Mouse (Mus musculus): ENCODE measurements around the gene Sorl1.
A peak's percentile ranks its signal among the peaks of the same experiment; 100 is the strongest.

Sorl1 gene

GRCm38 (mm10) chr9:42123713-42124576, at the start of gene Sorl1:
Gene Sorl1, minus strand, starts transcription at chr9:42124297.
- peak in 1 of 2 experiments; percentile 64 for DNase-seq (ENCODE audit: low spot score in 2 of 2)

GRCm38 (mm10) chr9:42173781-42174180, 49.7 kb upstream of the Sorl1 start:
- no peak for DNase-seq (ENCODE audit: low spot score in 2 of 2)

DNA sequence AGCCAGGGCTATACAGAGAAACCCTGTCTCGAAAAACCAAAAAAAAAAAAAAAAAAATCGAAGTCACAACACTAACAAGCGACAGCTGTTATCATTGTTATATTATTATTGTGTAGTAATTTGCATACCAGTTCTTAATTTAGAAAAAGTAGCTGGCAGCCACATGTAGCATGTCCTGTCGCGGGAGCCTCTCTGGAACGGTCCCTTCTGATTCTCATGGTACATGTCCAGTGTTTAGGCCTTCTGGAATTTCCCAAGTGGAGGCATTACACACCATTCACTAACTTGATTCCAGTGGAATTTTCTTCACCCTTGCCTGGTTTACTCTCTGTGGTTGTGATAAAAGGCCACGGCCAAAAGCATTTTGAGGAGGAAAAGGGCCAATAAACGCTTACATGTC, 45.4 kb upstream of the Sorl1 start:
- no peak for DNase-seq (ENCODE audit: low spot score in 2 of 2)

DNA sequence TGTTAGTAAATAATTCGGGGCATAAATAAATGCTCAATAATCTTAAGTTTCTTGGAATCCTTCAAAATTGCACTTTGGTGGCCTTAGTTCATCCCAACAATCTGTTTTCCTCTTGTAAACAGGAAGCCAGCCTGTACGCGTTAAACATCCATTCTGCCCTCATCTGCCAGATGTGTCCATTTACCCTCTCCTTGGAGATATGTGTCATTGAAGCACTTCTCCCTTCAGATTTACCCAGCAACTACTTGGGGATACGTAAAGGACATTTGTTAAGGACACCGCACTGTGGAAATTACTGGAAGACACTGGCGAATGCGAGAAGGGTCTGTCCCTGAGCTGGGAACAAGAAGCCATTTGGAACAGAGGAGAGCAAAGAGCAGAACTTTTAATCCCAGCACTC, 44.9 kb upstream of the Sorl1 start:
- no peak for DNase-seq (ENCODE audit: low spot score in 2 of 2)

GRCm38 (mm10) chr9:42164930-42165329, 40.8 kb upstream of the Sorl1 start:
- no peak for DNase-seq (ENCODE audit: low spot score in 2 of 2)

DNA sequence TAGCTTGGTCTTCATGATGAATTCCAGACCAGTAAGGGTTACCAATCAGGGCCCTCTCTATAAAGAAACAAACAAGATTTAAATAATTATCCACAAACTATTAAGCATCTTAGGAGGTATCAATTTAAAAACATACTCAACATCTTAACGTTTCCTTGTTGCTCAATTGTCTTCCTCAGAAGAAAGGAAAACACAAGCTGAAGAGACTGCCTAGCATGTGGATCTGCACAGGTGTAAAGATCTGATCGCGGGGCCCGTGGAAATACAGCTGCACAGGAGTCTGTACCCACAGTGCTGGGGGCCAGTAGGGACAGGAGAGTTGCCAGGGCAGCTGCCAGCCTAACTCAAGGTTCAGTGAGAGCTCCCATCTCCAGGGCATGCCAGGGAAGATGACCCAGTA, 38.9 kb upstream of the Sorl1 start:
- DNase-seq (ENCODE audit: low spot score in 2 of 2), result no peak

DNA sequence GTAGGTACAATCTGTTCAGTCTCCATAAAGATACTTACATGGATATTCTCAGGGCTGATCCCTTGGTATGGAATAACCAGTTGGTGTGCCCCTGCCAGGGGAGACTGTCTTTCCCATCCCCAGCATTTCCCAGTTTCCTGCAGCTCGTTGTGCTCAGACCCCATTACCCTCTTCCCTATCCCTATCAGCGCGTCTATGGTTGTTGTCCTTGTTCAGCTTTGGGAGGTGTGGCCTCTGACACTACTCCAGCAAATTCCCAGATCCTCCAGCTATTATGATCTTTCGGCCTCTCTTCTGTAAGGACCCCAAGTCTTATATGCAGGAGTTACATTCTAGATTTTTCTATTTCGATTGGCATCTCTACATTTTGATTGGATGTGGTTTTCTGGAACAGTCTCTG, 35.3 kb upstream of the Sorl1 start:
- DNase-seq (ENCODE audit: low spot score in 2 of 2), result no peak

- no peak for DNase-seq (ENCODE audit: low spot score in 2 of 2)
Measured at GRCm38 (mm10) chr9:42158652-42159051, 34.6 kb upstream of the Sorl1 start.

DNA sequence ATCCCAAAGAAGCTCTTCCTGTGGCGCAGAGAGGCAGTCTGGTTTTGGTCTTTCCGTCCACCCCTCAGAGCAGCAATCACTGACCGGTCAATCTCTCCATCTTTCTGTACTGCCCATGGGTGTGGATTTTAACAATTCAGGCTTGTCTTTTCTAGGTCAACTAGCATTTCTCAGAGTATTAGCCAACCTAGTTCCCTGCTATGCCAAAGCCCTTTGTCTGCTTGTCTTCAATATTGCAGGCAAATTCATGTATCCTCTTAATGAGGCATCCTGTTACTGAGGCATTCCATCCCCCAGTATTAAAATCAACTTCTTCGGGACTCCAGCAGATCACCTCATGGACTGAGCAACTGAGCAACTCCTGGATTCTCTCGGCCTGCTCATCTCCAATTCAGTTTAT, 33.9 kb upstream of the Sorl1 start:
- no peak for DNase-seq (ENCODE audit: low spot score in 2 of 2)

- no peak for DNase-seq (ENCODE audit: low spot score in 2 of 2)
Measured at GRCm38 (mm10) chr9:42156566-42156965, 32.5 kb upstream of the Sorl1 start.

DNA sequence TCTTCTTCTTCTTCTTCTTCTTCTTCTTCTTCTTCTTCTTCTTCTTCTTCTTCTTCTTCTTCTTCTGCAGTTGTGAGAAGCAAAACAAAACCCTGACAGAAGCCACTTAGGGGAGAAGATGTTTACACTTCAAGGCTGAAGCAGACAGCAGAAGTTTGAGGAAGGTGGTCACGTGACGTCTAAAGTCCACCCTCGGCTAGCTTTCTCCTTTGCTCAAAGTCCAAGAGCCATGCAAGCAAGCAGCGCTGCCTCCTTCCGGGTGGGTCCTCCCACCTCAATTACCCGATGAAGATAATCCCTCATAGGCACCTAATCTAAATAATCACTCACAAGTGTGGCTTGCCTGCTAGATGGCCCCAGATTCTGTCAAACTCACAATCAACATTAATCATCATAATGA, 30.6 kb upstream of the Sorl1 start:
- no peak for DNase-seq (ENCODE audit: low spot score in 2 of 2)

DNA sequence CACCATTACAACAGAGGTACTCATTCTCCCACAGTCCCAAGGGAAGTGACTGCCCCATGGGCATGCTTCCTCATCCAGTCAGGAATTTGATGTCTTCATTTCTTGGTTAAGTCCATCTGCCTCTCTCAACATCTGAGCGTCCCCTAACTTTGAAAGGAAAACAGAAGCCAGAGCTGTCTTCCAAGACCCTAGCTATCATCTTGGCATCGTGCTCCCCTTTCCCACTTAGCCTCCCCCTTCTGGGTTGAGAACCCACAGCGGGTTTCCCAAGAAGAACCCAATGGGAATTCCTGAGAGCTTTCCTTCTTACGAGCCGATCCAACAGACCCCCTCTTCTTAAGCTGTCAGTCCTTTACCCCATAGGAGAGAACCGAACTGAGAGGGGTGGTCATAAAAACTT, 24.7 kb upstream of the Sorl1 start:
- no peak for DNase-seq (ENCODE audit: low spot score in 2 of 2)

- DNase-seq (ENCODE audit: low spot score in 2 of 2), result no peak
Measured at GRCm38 (mm10) chr9:42148036-42148435, 23.9 kb upstream of the Sorl1 start.

- no peak for DNase-seq (ENCODE audit: low spot score in 2 of 2)
Measured at GRCm38 (mm10) chr9:42146463-42146862, 22.4 kb upstream of the Sorl1 start.

DNA sequence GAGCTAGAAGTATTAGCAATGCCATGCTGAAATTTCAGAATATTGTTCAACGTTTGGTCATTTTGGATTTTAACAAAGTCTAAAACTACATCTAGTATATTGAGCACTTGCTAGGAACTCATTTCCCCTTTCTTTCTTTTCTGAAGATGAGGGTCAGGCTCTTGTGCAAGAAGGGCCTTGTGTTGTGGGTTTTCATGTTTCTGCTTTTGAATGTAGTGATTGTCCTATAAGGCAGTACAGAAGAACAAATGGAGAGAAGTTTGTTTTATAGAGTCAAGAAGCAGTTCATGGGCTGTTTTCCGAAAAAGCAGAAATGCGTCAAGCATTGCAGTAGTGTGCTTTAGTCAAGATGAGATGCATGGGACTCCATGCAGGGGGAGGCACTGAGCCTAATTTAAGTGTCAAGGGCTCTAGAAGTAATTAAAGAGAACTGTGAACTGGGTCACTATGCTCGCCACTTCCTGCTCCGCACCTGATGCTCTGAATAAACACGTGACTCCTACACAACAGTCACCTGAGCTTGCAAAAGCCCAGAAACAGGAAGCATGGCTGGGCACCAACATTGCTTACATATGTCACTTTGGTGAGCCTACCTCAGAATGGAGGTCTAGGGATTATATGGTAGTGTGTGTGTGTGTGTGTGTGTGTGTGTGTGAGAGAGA, 17.6 kb upstream of the Sorl1 start:
- no peak for DNase-seq (ENCODE audit: low spot score in 2 of 2)

DNA sequence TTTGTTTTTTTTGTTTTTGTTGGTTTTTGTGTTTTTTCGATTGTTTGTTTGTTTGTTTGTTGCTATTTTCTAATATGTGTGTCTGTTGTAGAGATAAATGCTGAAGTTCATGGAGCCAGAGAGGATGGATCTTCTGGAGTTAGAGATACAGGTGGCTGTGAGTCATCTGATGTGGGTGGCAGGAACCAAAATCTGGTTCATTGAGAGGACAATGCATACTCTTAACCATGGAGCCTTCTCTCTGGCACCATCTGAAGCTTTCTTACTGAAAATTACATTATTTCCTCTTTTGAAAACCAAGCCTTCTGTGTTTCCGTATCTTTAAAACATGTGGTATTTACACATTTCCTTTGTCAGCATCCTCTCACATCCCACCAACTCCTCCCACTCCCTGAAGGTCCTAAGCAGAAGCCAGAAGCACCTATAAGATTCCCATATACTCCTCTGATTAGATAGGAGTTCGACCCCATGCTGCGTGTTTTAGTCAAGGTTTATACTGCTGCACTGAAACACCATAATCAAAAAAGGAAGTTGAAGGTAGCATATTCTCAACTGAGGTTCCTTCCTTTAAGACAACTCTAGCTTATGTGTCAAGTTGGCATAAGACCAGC, 14.3 kb upstream of the Sorl1 start:
- DNase-seq (ENCODE audit: low spot score in 2 of 2), result no peak

- DNase-seq (ENCODE audit: low spot score in 2 of 2), result no peak
Measured at GRCm38 (mm10) chr9:42137578-42137977, 13.5 kb upstream of the Sorl1 start.

DNA sequence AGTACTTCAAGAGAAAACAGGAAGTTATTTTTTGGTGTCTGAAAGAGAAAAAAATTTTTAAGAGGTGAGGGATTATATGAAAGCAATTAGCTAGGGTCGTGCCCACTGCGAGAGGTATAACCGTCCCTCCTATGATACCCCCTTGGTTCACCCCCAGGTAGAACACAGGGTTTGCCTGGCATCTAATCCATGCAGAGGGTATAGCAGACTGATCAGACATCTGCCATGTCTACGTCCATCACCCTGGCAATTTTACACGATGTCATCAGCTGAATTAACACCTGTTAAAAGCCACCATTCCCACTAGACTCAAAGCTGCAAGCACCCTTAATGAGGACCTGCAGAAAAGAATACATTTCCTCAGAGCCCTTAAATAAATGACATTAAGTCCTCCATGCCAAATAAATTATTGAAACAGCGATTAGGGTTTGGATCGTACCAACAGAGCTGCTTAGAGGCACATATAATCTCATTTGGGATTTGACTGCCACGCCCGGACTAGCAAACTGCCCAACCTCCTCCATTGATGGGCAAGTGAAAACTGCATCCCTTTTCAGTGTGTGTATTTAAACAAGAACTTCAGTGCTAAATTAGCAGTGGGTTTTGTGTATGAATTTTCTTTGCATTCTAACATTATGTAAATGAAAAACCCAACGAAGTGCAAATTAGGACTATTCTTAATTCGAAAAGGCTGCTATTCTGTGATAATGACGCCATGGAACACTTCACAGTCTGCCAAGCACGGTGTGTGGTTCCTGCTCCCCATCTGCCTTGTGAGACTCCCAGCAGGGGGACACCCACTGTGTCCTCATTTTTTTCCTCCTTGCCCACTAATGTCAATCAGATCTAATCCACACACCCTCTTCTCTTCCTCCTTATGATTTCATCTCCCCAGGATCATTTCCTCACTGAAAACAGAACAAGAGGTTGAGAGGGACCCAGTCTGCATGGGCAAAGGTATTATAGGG, 7.0 kb upstream of the Sorl1 start:
- peak; percentile 48 to 66 for DNase-seq (ENCODE audit: low spot score in 2 of 2)

- no peak for DNase-seq (ENCODE audit: low spot score in 2 of 2)
Measured at GRCm38 (mm10) chr9:42127983-42128382, 3.9 kb upstream of the Sorl1 start.

DNA sequence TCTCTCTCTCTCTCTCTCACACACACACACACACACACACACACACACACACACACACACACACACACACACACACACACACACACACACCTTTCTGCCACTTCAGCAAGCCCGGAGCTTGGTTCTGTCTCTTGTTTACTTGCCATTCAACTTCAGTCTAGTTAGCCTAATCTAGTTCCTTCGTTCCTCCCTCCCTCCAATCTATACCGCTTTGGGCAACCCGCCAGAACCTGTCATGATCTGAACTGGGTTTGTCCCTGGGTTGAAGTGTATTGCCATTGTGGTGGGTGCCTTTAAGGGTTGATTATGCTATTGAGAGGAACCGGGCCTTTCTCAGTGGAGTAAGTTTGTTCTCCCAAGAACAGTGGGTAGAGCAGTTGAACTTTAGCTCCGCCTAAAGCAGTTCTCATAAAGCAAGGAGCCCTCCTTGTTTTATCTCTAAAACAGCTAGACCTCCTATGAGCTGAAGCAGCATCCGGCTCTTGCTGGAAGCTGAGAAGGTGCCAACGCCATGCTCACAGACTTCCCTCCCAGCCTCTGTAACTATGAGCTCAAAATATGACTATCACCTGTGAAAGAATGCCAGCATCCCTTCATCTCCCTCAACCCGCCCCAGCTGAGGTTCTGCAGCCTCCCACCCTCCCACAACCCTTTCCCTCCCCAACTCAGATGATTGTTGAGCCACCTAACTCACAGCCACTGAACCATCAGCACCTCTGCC, 1.3 kb upstream of the Sorl1 start:
- no peak for DNase-seq (ENCODE audit: low spot score in 2 of 2)

- DNase-seq (ENCODE audit: low spot score in 2 of 2), result no peak
Measured at GRCm38 (mm10) chr9:42123204-42123603, 893 bp downstream of the Sorl1 start.

All from right cerebral cortex, postnatal 36 days (tissue).